In genomic region chr9:37432720-37433421, GRCm38 (mm10) we compare ENCODE assay signal across 8 mouse cellular contexts. TPM values are rescaled to one million over a fixed set of nuclear protein-coding genes. Genes with fewer than 3 reads are reported as not detected.
DNase-seq lines count a peak whose midpoint lies in the region; ATAC-seq and TF ChIP-seq lines count a peak whose summit lies in the region.

TSS of gene Robo3 (minus strand) at chr9:37433246.

- H3K27me3 ChIP-seq in kidney, embryonic 16.5 days (ENCODE audit: insufficient read depth, low read length) = peaks cover 79% of the 10 kb centered on the region
- H3K27me3 ChIP-seq in hindbrain, embryonic 10.5 days (ENCODE audit: insufficient read depth, poor library complexity, severe bottlenecking) = peaks cover 98% of the 10 kb centered on the region
- peaks cover 100% of the 10 kb centered on the region for H3K27me3 ChIP-seq in midbrain, embryonic 10.5 days (ENCODE audit: low read depth, poor library complexity, severe bottlenecking)

- H3K27ac ChIP-seq in kidney, embryonic 16.5 days (ENCODE audit: low read length) = no peak within 1 kb of the TSS
- peak within 1 kb of the TSS; percentile 47; the same call in 1 of the 2 replicates for H3K27ac ChIP-seq in hindbrain, embryonic 10.5 days
- no peak within 1 kb of the TSS for H3K27ac ChIP-seq in midbrain, embryonic 10.5 days (replicated peaks)

- H3K9me3 ChIP-seq in kidney, embryonic 16.5 days (ENCODE audit: low read length) = no peaks in the 10 kb centered on the region
- no peaks in the 10 kb centered on the region for H3K9me3 ChIP-seq in hindbrain, embryonic 10.5 days
- H3K9me3 ChIP-seq in midbrain, embryonic 10.5 days (replicated peaks) = no peaks in the 10 kb centered on the region

- H3K4me2 ChIP-seq in kidney, embryonic 16.5 days (replicated peaks; ENCODE audit: low read depth, low read length) = peak within 1 kb of the TSS; percentile 51

- H3K36me3 ChIP-seq in kidney, embryonic 16.5 days (ENCODE audit: insufficient read depth, low read length) = no peaks in the 10 kb centered on the region
- H3K36me3 ChIP-seq in hindbrain, embryonic 10.5 days = no peaks in the 10 kb centered on the region
- no peaks in the 10 kb centered on the region for H3K36me3 ChIP-seq in midbrain, embryonic 10.5 days

- 0 out of 2 replicates have a peak, but pooled peaks have one; percentile 2 for ATAC-seq in kidney, embryonic 16.5 days (ENCODE audit: low FRiP score, low TSS enrichment)

- no peak for TF ChIP-seq POLR2A in brain, embryonic 14.5 days (IDR thresholded peaks at IDR 0.05; ENCODE audit: borderline replicate concordance, extremely low read depth, insufficient read depth, insufficient read length, poor library complexity, severe bottlenecking)

- no peak for TF ChIP-seq CTCF in brain, embryonic 14.5 days (IDR thresholded peaks at IDR 0.05; ENCODE audit: borderline replicate concordance, extremely low read depth, insufficient read depth, insufficient read length)

- H3K9ac ChIP-seq in kidney, embryonic 16.5 days (replicated peaks; ENCODE audit: low read length) = no peak within 1 kb of the TSS

- H3K4me1 ChIP-seq in kidney, embryonic 16.5 days (ENCODE audit: insufficient read depth, low read length) = peaks cover 15% of the 10 kb centered on the region
- peaks cover 30% of the 10 kb centered on the region for H3K4me1 ChIP-seq in hindbrain, embryonic 10.5 days (replicated peaks)
- peaks cover 52% of the 10 kb centered on the region for H3K4me1 ChIP-seq in midbrain, embryonic 10.5 days

- no peak for DNase-seq in kidney, postnatal 4 days
- peak; percentile 36 for DNase-seq in brain, embryonic 14.5 days (ENCODE audit: low read depth)
- DNase-seq in hindbrain, embryonic 10.5 days (ENCODE audit: low spot score) = no peak
- peak; percentile 46 for DNase-seq in midbrain, embryonic 10.5 days (ENCODE audit: low spot score)
- no peak for DNase-seq in frontal cortex, postnatal 25 days (ENCODE audit: low spot score in 2 of 2)
- no peak for DNase-seq in gastrocnemius, postnatal 25 days
- DNase-seq in spleen, postnatal 10 days (ENCODE audit: low spot score in 2 of 2) = no peak

- 0% methylated on average over 36 of the region's 40 CpGs for WGBS in kidney, embryonic 16.5 days
- under 1% methylated on average over 40 of the region's 40 CpGs for WGBS in hindbrain, embryonic 10.5 days
- WGBS in midbrain, embryonic 10.5 days = 2% methylated on average over 40 of the region's 40 CpGs

- H3K4me3 ChIP-seq in kidney, embryonic 16.5 days (ENCODE audit: low read length) = peak within 1 kb of the TSS; percentile 37
- peak within 1 kb of the TSS; percentile 44 for H3K4me3 ChIP-seq in hindbrain, embryonic 10.5 days
- peak within 1 kb of the TSS; percentile 47 for H3K4me3 ChIP-seq in midbrain, embryonic 10.5 days

RNA-seq across cellular contexts. Expression of gene Robo3, which starts in this region (rescaled TPM):
- 0.29 and 0.35 TPM in 2 replicates for polyA plus RNA-seq in kidney, embryonic 16.5 days (2015; fragmentation: Nextera tagmentation; extraction: Ambion mirVana)
- polyA plus RNA-seq in brain, embryonic 14.5 days (2012; rRNA removed) = 33.5 and 41.6 TPM in 2 replicates
- polyA plus RNA-seq in hindbrain, embryonic 10.5 days (2016; fragmentation: Nextera tagmentation; extraction: Ambion mirVana) = 29.1 and 148 TPM in 2 replicates
- 13.1 and 36.6 TPM in 2 replicates for polyA plus RNA-seq in midbrain, embryonic 10.5 days (2016; fragmentation: Nextera tagmentation; extraction: Ambion mirVana)
- not detected for total RNA-seq in gastrocnemius, postnatal 25 days (2021)

Comparison
In these comparisons a context has a peak if more than half of its experiments do, and no peak if none do; other contexts are left out.
1. RNA of gene Robo3 (polyA plus RNA-seq): 29.1 to 148 TPM in hindbrain, embryonic 10.5 days, 33.5 to 41.6 TPM in brain, embryonic 14.5 days and 13.1 to 36.6 TPM in midbrain, embryonic 10.5 days; 0.29 to 0.35 TPM in kidney, embryonic 16.5 days; every median in the first group is over 10 times any median in the second.
2. Peak in ATAC-seq, H3K4me3 ChIP-seq and H3K4me2 ChIP-seq in kidney, embryonic 16.5 days; RNA of the gene not detected or under 1 TPM.
3. DNase-seq: peak in brain, embryonic 14.5 days (single experiment) and midbrain, embryonic 10.5 days (single experiment); none in kidney, postnatal 4 days (0 of 2), hindbrain, embryonic 10.5 days (single experiment), frontal cortex, postnatal 25 days (0 of 2), gastrocnemius, postnatal 25 days (single experiment) and spleen, postnatal 10 days (0 of 2).
4. Peak in every context shown above with its lines, with median percentiles within 50 percentile points of each other: H3K4me3 ChIP-seq.